8 mouse cellular contexts compared by ENCODE assay signal in the genomic region with DNA sequence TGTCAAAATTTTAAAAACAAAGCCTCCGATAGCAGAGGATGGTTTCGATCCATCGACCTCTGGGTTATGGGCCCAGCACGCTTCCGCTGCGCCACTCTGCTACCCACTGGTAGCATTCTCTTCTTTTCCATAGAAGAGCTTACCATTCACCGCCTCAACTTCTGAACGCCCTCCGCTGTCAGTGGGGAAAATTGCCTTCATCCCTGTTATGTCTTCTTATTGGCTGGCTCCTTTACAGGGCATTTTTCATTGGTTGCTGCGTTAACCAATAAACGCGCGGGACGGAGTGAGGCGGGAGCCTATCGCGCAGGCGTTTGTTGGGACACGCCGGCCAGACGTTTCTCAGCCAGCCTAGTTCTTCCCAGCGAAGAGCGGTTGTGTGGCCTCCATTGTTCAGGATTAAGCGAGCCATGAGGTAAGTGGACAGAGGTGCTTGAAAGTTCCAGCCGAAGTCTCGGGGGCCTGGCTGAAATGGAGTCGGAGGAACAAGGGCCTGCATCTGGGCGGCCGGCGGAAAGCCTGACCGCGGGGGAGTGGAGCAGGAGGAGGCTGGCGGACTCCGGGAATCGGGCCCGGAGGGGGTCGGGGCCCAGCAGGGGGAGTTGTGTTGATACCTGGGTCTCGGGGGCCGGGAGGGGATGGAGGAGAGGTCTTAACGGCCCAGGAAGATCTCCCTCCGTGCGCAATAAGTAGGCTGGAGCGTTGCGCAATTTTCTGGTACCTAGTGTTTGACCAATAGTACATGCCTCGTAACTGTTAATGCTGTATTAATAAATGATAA. TPM values are rescaled to one million over a fixed set of nuclear protein-coding genes. Genes with fewer than 3 reads are reported as not detected.
DNase-seq lines count a peak whose midpoint lies in the region; ATAC-seq lines count a peak whose summit lies in the region.

A gene (plus strand): TSS at position 296 of the 781 bp plus-strand sequence.

- DNase-seq in T-cell, adult 2 months (ENCODE audit: low spot score) = peak; percentile 96
- DNase-seq in cerebellum, postnatal 36 days = peak; percentile 94 to 97
- peak; percentile 96 to 98 for DNase-seq in frontal cortex, postnatal 36 days (ENCODE audit: low spot score in 2 of 2)
- peak; percentile 96 for DNase-seq in left cerebral cortex, adult 11 months (ENCODE audit: low spot score)
- DNase-seq in lung, postnatal 4 days = peak; percentile 97 to 98
- DNase-seq in retina, postnatal 7 days (ENCODE audit: low read depth, low spot score) = peak; percentile 97
- DNase-seq in urinary bladder, adult 2 months (ENCODE audit: low spot score) = peak; percentile 88

- H3K4me2 ChIP-seq in hindbrain, embryonic 15.5 days = peak within 1 kb of the TSS; percentile 76

- ATAC-seq in hindbrain, embryonic 15.5 days (ENCODE audit: low FRiP score, low read depth) = peak; percentile 99

- H3K9ac ChIP-seq in hindbrain, embryonic 15.5 days = peak within 1 kb of the TSS; percentile 82

- WGBS in hindbrain, embryonic 15.5 days = under 1% methylated on average over 45 of the region's 45 CpGs

- H3K27ac ChIP-seq in hindbrain, embryonic 15.5 days (replicated peaks) = peak within 1 kb of the TSS; percentile 95

- H3K27me3 ChIP-seq in hindbrain, embryonic 15.5 days = no peaks in the 10 kb centered on the region

- H3K36me3 ChIP-seq in hindbrain, embryonic 15.5 days = peaks cover 30% of the 10 kb centered on the region

- peaks cover 18% of the 10 kb centered on the region for H3K4me1 ChIP-seq in hindbrain, embryonic 15.5 days (replicated peaks)

- H3K9me3 ChIP-seq in hindbrain, embryonic 15.5 days = no peaks in the 10 kb centered on the region

- H3K4me3 ChIP-seq in hindbrain, embryonic 15.5 days = peak within 1 kb of the TSS; percentile 98

RNA-seq across cellular contexts. Expression of the gene that starts here (rescaled TPM):
- 231 and 240 TPM in 2 replicates for polyA plus RNA-seq in hindbrain, embryonic 15.5 days (2015; fragmentation: Nextera tagmentation; extraction: Ambion mirVana)
- polyA plus RNA-seq in urinary bladder, adult 2 months (2012; rRNA removed) = 44.4 and 48.2 TPM in 2 replicates

Comparison
In these comparisons a context has a peak if more than half of its experiments do, and no peak if none do; other contexts are left out.
1. Peak in every context shown above with its lines: DNase-seq, ATAC-seq, H3K4me3 ChIP-seq and H3K27ac ChIP-seq.